Mouse (Mus musculus): ENCODE data around the gene Slc1a7. TPM values are rescaled to one million over a fixed set of nuclear protein-coding genes. Genes with fewer than 3 reads are reported as not detected.
A peak's percentile ranks its signal among the peaks of the same experiment; 100 is the strongest.

Gene Slc1a7
- polyA plus RNA-seq, 1 experiment from 2014 or later: not detected

- H3K4me3 ChIP-seq (replicated peaks; ENCODE audit: low read length): peak overlapping the region; percentile 66
- H3K9me3 ChIP-seq (ENCODE audit: control insufficient read depth, low read length): no peaks in the 10 kb centered on the region
- H3K27me3 ChIP-seq (replicated peaks; ENCODE audit: control insufficient read depth, insufficient read depth, low read length): peaks cover 21% of the 10 kb centered on the region
- no peaks in the 10 kb centered on the region for H3K36me3 ChIP-seq (ENCODE audit: control insufficient read depth, insufficient read depth)
- H3K9ac ChIP-seq (replicated peaks; ENCODE audit: low read depth, low read length): peak overlapping the region; percentile 63
- peak overlapping the region; percentile 98 for H3K4me2 ChIP-seq (ENCODE audit: low read length)
- 1% methylated on average over 22 of the region's 22 CpGs for WGBS
- H3K27ac ChIP-seq (ENCODE audit: low read length): no peak overlapping the region
- ATAC-seq: peak; percentile 13; the same call in 1 of the 2 replicates
- H3K4me1 ChIP-seq (replicated peaks; ENCODE audit: control insufficient read depth, insufficient read depth, low read length): peaks cover 15% of the 10 kb centered on the region
Measured at GRCm38 (mm10) chr4:108030888-108031501, 62.9 kb downstream of the Slc1a7 start.

- Histone ChIP-seq H3K9ac (replicated peaks; ENCODE audit: low read depth, low read length) (peak overlapping the region; percentile 63), H3K4me1 (replicated peaks; ENCODE audit: control insufficient read depth, insufficient read depth, low read length) (peaks cover 15% of the 10 kb centered on the region), H3K27ac (ENCODE audit: low read length) (no peak overlapping the region), H3K4me2 (ENCODE audit: low read length) (peak overlapping the region; percentile 98), H3K27me3 (replicated peaks; ENCODE audit: control insufficient read depth, insufficient read depth, low read length) (peaks cover 21% of the 10 kb centered on the region), H3K4me3 (replicated peaks; ENCODE audit: low read length) (peak overlapping the region; percentile 66), H3K36me3 (ENCODE audit: control insufficient read depth, insufficient read depth) (no peaks in the 10 kb centered on the region), H3K9me3 (ENCODE audit: control insufficient read depth, low read length) (no peaks in the 10 kb centered on the region)
- ATAC-seq: peak; percentile 54
- WGBS: under 1% methylated on average over 75 of the region's 86 CpGs
Measured at GRCm38 (mm10) chr4:108031502-108032351, 63.6 kb downstream of the Slc1a7 start.

DNA sequence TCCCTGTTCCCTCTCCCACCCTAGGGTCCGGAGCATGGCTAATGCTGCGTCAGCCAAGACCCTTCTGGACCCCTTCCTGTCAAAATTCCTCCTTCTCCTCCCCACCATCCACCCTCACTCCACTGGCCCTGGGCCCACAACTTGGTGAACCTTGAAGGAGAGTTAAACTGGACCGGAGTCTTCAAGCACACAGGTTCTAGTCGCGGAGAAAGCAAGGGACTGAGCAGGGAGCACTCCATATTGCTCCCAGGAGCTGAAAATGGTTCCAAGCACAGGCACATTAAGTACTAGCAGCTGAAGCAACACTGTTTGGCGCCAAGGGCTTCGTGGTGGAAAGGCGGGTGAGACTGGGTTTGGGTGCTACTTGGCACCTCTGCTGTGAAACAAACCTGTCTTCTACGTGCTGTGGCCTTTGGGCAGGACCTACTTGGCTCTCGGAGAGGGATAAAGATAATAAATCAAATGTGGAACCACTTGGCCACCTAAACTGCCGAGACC, 64.3 kb downstream of the Slc1a7 start:
- ATAC-seq: peak; percentile 19
- 41% methylated on average over 11 of the region's 11 CpGs for WGBS
- Histone ChIP-seq H3K4me1 (replicated peaks; ENCODE audit: control insufficient read depth, insufficient read depth, low read length) (peaks cover 15% of the 10 kb centered on the region), H3K27me3 (replicated peaks; ENCODE audit: control insufficient read depth, insufficient read depth, low read length) (peaks cover 21% of the 10 kb centered on the region), H3K9ac (replicated peaks; ENCODE audit: low read depth, low read length) (peak overlapping the region; percentile 63), H3K36me3 (ENCODE audit: control insufficient read depth, insufficient read depth) (no peaks in the 10 kb centered on the region), H3K27ac (ENCODE audit: low read length) (no peak overlapping the region), H3K4me2 (ENCODE audit: low read length) (peak overlapping the region; percentile 98), H3K9me3 (ENCODE audit: control insufficient read depth, low read length) (no peaks in the 10 kb centered on the region), H3K4me3 (replicated peaks; ENCODE audit: low read length) (peak overlapping the region; percentile 66)

GRCm38 (mm10) chr4:108033041-108033764, 65.1 kb downstream of the Slc1a7 start:
- WGBS: 82% methylated on average over 8 of the region's 8 CpGs
- H3K27me3 ChIP-seq (replicated peaks; ENCODE audit: control insufficient read depth, insufficient read depth, low read length): peaks cover 17% of the 10 kb centered on the region; the same call in 1 of the 2 replicates
- no peak for ATAC-seq
- no peak overlapping the region for H3K4me2 ChIP-seq (ENCODE audit: low read length)
- no peaks in the 10 kb centered on the region for H3K9me3 ChIP-seq (ENCODE audit: control insufficient read depth, low read length)
- no peak overlapping the region for H3K9ac ChIP-seq (replicated peaks; ENCODE audit: low read depth, low read length)
- H3K36me3 ChIP-seq (ENCODE audit: control insufficient read depth, insufficient read depth): no peaks in the 10 kb centered on the region
- peaks cover 15% of the 10 kb centered on the region for H3K4me1 ChIP-seq (replicated peaks; ENCODE audit: control insufficient read depth, insufficient read depth, low read length)
- H3K4me3 ChIP-seq (replicated peaks; ENCODE audit: low read length): no peak overlapping the region
- no peak overlapping the region for H3K27ac ChIP-seq (ENCODE audit: low read length)

DNA sequence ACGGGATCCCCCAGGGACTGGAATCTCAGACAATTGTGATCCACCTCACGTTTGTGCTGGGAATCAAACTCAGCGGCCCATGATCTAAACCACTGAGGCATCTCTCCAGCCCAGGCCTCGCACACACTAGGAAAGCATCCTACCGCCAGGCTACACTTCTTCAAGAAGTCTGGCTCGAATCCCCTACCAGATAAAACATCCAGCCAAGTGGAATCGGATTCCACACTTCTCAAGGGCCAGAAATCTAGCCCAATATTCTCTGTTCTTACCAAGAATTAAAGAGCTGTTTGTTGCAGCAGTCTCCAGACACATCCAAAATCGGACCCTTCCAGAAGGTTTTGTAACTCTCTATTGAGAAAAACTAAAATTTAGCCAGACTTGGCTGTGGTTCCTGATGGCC, 68.9 kb downstream of the Slc1a7 start:
- ATAC-seq: no peak; the same call in 1 of the 2 replicates
- 55% methylated on average over 8 of the region's 8 CpGs for WGBS
- 0 out of 2 replicates have a peak, but pooled peaks cover 4% of the 10 kb centered on the region for H3K27me3 ChIP-seq (replicated peaks; ENCODE audit: control insufficient read depth, insufficient read depth, low read length)
- no peaks in the 10 kb centered on the region for H3K36me3 ChIP-seq (ENCODE audit: control insufficient read depth, insufficient read depth)
- no peaks in the 10 kb centered on the region for H3K9me3 ChIP-seq (ENCODE audit: control insufficient read depth, low read length)
- no peak overlapping the region for H3K27ac ChIP-seq (ENCODE audit: low read length)
- no peak overlapping the region for H3K4me2 ChIP-seq (ENCODE audit: low read length)
- peaks cover 3% of the 10 kb centered on the region; the same call in 1 of the 2 replicates for H3K4me1 ChIP-seq (replicated peaks; ENCODE audit: control insufficient read depth, insufficient read depth, low read length)
- H3K9ac ChIP-seq (replicated peaks; ENCODE audit: low read depth, low read length): no peak overlapping the region
- H3K4me3 ChIP-seq (replicated peaks; ENCODE audit: low read length): no peak overlapping the region

DNA sequence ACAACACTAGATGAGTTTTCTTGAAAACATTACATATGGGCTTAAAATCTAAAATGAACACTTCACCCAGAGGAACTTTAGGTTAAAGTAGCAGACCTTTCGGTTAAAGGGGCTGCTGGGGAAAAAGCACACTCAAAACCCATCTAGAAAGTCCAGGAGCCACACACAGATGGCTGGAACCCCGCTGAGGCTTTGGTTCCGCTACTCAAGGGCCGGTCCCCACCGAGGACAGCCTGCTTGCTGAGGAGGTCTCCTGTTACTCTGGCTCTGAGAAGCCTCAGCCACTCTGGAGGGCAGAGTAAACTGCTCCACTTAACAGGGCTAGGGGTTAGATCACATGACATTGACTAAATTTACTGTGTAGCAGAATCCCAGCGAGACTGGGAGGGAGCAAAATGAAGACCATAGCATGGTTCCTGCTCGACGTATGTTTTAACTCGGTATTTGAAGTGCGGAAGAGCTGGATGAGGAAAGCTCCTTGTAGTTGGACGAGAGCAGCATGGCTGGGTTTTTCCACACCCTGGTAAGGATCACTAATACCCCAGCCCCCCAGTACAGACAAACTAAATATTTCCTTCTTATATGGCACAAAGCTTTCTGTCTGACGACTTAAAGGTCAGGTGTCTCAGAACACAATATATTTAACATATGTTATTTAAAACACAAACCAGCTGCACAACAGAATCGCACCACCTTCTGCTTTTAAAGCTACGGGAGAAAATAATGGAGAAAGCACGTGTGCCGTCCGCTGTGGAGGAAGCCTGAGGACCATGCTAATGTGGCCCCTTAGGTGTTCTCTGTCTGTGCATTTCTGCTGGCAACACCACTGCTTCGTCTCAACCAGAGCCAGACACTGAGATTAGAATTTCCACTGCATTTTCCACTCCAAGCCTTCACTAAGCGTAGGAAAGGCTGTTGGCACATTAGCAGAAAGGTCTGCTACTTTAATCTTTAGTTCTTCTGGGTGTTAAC, 77.3 kb downstream of the Slc1a7 start:
- Histone ChIP-seq H3K4me1 (replicated peaks; ENCODE audit: control insufficient read depth, insufficient read depth, low read length) (no peaks in the 10 kb centered on the region), H3K27ac (ENCODE audit: low read length) (no peak overlapping the region), H3K27me3 (replicated peaks; ENCODE audit: control insufficient read depth, insufficient read depth, low read length) (no peaks in the 10 kb centered on the region), H3K36me3 (ENCODE audit: control insufficient read depth, insufficient read depth) (no peaks in the 10 kb centered on the region; the same call in 1 of the 2 replicates), H3K4me3 (replicated peaks; ENCODE audit: low read length) (no peak overlapping the region), H3K9me3 (ENCODE audit: control insufficient read depth, low read length) (no peaks in the 10 kb centered on the region), H3K9ac (replicated peaks; ENCODE audit: low read depth, low read length) (no peak overlapping the region), H3K4me2 (ENCODE audit: low read length) (no peak overlapping the region)
- ATAC-seq: no peak
- 78% methylated on average over 19 of the region's 19 CpGs for WGBS

DNA sequence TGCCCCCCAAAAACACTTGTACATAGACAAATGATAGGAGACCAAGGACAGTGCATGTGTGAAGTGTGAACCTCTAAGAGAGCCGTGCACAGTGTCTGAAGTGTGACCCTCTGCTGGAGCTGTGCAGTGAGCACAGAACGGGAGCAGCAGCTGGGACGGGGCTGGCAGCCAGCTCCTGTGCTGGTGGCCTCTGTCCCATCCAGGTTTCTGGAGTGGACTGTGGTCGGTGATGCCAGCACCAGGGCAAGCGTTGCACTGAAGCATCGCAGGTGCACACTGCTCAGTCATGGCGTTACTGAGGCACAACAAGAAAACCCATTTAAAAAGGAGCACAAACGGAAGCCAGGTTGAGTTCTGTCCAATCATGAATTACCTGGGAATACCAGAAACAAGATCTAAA, 78.0 kb downstream of the Slc1a7 start:
- no peak overlapping the region for H3K9ac ChIP-seq (replicated peaks; ENCODE audit: low read depth, low read length)
- peaks cover 3% of the 10 kb centered on the region for H3K4me1 ChIP-seq (replicated peaks; ENCODE audit: control insufficient read depth, insufficient read depth, low read length)
- H3K27ac ChIP-seq (ENCODE audit: low read length): no peak overlapping the region
- no peak for ATAC-seq
- no peaks in the 10 kb centered on the region; the same call in 1 of the 2 replicates for H3K36me3 ChIP-seq (ENCODE audit: control insufficient read depth, insufficient read depth)
- H3K4me3 ChIP-seq (replicated peaks; ENCODE audit: low read length): no peak overlapping the region
- H3K27me3 ChIP-seq (replicated peaks; ENCODE audit: control insufficient read depth, insufficient read depth, low read length): no peaks in the 10 kb centered on the region
- 79% methylated on average over 8 of the region's 8 CpGs for WGBS
- no peak overlapping the region for H3K4me2 ChIP-seq (ENCODE audit: low read length)
- H3K9me3 ChIP-seq (ENCODE audit: control insufficient read depth, low read length): no peaks in the 10 kb centered on the region

DNA sequence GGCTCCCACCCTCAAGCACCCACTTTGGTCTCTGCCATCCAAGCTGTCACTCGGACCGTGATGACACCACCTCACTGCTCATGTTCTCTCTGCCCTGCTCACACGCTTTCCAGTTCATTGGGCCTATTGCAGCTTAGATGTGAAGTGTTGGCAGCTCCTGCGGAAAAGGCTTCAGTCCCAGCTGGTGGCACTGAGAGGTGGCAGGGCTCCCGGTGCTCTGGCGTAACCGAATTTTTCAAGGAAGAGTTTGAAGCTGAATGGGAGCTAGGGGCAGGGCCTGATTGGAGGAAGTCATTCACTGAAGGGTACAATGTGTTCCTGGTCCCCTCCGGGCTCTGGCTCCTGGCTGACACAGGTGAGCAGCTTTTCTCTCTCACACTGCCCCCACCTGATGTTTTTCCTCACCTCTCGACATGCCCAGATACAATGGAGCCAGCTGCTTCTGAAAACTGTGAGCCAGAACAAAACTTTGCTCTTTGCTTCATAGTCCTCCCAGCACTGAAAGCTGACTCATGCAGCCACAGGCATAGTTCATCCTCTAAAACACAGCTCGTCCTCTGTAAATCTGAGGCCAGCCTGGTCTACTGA, 83.6 kb downstream of the Slc1a7 start:
- Histone ChIP-seq H3K27me3 (replicated peaks; ENCODE audit: control insufficient read depth, insufficient read depth, low read length) (no peaks in the 10 kb centered on the region), H3K4me1 (replicated peaks; ENCODE audit: control insufficient read depth, insufficient read depth, low read length) (peaks cover 12% of the 10 kb centered on the region), H3K27ac (ENCODE audit: low read length) (peak overlapping the region; percentile 73), H3K9me3 (ENCODE audit: control insufficient read depth, low read length) (no peaks in the 10 kb centered on the region), H3K4me3 (replicated peaks; ENCODE audit: low read length) (no peak overlapping the region), H3K4me2 (ENCODE audit: low read length) (no peak overlapping the region), H3K9ac (replicated peaks; ENCODE audit: low read depth, low read length) (no peak overlapping the region), H3K36me3 (ENCODE audit: control insufficient read depth, insufficient read depth) (peaks cover 5% of the 10 kb centered on the region)
- WGBS: 50% methylated on average over 10 of the region's 10 CpGs
- ATAC-seq: peak; percentile 88
